Mouse (Mus musculus): ENCODE measurements around the gene Minar1.

GRCm38 (mm10) chr9:89610592-89610991 lies 12.3 kb downstream of the Minar1 start:
- no peak for TF ChIP-seq CTCF (IDR thresholded peaks at IDR 0.05; ENCODE audit: extremely low read depth, insufficient read depth, low read length)
- TF ChIP-seq POLR2A (IDR thresholded peaks at IDR 0.05; ENCODE audit: extremely low read depth, insufficient read depth, low read length): no peak

Measured in cortical plate, adult 2 months (tissue).